Mouse (Mus musculus): ENCODE results near the gene Hmgb1. TPM values are rescaled to one million over a fixed set of nuclear protein-coding genes. Genes with fewer than 3 reads are reported as not detected.

Hmgb1 gene
- total RNA-seq, 2 experiments from 2014 or later: 84.3 to 87.9 TPM

DNA sequence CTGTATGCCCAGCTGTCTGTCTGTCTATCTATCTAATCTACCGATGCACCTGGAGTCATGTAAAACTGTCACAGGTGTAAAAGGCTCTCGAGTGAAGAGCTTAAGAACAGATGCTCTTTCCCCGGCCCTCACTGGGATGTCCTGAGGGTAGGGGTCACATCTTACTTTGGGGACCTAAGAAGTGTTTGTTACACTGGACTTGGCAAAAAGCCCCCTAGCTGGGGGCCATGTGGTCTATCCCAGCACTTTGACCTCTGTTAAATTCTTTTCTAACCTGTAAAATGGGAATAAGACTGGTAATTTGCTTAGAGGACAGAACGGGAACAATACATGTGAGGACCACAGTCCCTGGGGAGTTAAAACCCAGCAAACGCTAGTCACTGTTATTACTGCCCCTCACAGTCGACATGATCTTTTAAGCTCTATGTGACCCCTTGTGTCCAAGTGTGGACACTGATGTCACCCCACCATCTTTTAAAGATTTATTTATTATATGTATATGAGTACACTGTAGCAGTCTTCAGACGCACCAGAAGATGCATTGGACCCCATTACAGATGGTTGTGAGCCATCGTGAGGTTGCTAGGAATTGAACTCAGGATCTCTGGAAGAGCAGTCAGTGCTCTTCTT is 80.1 kb downstream of the Hmgb1 start:
- DNase-seq: no peak

DNA sequence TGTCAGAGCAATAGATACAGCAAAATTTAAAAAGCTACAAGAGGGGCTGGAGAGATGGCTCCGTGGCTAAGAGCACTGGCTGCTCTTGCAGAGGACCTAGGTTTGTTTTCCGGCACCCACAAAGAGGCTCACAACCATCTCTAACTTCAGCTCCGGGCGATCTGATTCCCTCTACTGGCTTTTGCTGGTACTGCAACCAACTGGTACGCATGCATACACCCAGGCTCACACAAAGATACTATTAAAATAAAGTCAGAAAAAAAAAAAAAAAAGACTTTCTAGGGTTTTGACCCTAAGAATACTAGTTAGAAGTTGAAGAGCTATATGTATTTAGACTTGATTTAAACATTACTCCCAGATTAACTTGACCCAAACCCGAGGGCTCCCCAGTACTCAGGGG is 82.4 kb downstream of the Hmgb1 start:
- no peak for DNase-seq

DNA sequence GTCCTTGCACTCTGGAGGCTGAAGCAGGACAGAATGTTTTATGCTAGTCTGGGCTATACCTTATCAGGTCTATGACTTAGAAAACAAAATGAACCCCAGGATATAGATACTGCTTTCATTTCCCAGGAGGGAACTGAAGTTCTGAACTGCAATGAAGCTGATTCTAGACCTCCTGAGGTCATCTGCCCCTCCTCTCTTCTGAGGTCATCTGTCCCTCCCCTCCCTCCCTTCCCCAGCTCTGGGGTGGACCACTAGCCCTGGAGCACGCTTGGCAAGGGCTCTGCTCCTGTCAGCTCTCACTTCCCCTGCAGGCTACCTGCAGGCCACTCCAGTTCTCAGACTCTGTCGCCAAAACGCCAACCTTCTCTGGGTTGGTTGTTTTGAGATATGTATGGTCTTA is 84.2 kb downstream of the Hmgb1 start:
- DNase-seq: no peak

DNA sequence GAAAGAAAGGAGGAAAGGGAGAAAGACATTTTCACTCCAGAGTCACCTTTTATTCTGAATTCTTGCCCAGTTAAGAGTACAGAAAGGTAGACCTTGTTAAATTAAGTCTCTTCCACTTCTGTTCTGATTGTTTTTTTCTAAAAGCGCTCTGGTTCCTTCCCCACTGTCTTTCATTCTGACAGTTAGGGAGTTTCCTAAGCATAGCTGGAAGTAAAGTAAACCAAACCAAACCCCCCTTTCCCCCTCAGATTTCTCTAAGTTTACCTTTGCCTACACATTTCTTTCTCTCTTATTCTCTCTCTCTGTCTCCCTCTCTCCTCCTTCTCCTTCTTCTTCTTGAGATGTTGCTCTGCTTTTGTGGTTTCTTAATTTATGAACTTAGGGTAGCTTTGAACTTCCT is 85.3 kb downstream of the Hmgb1 start:
- DNase-seq: no peak

DNA sequence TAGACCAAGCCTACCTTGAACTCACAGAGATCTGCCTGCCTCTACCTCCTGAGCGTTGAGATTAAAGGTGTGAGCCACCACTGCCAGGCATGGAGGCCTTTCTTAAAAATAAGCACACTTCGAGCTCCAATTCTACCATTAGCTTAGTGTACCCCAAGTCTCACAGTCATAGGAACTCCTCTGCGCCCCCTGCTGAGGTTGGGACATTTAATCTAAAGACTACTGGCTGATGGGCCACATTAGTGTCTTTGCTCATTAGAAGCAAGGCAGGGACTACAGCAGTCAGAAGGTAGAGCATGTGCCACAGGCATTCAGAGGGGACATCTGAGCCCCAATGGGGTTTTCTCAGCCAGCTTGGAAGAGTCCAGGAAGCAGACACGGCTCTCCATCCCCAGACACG is 86.4 kb downstream of the Hmgb1 start:
- DNase-seq: no peak

DNA sequence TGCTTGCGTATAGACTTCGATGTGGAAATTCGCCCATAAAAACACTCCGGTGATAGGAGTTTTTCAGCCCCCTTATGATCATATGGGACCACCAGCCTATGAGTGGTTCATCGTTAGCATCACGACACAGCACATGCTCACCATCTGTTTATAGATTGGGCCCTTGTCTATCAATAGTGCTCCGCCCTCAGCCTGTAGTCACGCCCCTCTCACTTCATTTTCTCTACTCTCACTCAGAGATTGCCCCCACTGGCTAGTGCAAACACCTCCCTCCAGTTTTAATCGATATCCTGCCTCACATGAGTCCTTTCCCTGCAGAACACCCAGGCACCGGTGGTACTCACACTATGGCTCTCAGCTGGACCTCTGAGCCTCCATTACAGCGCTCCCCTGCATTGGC is 88.0 kb downstream of the Hmgb1 start:
- no peak for DNase-seq

DNA sequence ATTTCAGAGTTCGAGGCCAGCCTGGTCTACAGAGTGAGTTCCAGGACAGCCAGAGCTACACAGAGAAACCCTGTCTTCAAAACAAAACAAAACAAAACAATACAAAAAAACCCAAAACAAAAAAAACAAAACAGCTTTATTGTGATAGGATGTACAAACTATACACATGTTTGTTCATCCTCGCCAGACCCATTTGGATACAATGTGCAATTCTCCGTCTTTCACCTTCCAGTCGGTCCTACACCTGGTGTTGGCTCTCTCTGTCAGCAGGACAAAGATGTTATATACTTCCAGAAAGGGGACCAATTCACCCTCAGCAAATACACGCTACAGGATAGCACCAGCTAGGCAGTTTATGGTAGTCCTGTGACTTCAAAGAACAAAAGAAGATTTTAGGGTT is 91.4 kb downstream of the Hmgb1 start:
- no peak for DNase-seq

DNA sequence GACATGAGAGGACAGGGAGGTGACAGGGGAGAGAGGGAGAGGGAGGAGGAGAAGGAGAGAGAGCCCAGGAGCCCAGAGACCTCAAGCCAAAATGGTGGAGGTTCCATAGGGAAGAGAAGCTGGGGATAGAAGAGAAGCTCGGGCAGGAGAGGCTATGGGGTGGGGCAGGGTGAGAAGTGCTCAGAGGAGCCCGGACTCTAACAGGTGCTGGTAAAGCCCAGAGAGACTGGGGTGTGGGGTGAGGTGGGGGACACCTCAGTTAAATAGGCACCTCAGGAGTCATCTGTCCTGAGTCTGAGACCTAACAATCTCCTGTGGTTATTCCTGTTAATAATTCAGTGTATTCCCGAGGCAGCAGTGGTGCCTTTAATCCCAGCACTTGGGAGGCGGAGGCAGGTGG is 91.8 kb downstream of the Hmgb1 start:
- no peak for DNase-seq

DNA sequence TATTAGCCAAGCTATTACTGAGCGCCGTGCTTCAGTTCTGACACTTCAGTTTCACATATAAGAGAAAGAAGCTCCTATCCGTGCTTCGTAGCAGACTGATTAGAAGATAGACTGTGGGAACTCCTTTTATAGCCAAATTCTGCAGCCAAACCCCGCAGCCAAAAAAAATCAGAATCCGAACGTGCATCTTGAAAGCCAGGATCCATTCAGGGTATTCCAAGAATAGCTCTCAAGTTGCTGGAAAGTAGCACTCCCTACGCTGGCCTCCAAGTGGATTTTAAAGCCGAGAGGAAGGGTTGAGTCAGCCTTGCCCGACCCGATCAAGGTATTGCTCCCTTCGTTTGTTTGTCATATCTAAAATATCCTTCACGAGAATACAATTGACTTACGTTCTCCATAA is 93.0 kb downstream of the Hmgb1 start:
- no peak for DNase-seq

DNA sequence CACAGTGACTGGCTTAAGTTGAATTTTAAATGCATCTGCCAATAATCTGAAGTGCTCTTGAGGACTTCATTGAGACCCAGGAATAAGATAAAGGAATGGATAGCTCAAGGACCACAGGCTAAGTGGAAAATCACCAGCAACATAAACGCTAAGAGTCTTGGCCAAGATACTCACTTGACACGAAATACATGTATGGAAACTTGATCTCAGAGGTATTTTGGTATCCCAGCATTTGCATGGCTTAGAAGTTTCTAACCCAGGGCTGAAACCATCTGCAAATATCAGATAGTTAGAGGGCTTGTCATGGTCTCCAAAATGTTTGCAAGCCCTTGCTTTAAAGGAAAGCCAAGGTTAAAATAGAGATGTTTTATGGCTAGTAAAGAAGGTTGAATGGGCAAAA is 94.4 kb downstream of the Hmgb1 start:
- no peak for DNase-seq

DNA sequence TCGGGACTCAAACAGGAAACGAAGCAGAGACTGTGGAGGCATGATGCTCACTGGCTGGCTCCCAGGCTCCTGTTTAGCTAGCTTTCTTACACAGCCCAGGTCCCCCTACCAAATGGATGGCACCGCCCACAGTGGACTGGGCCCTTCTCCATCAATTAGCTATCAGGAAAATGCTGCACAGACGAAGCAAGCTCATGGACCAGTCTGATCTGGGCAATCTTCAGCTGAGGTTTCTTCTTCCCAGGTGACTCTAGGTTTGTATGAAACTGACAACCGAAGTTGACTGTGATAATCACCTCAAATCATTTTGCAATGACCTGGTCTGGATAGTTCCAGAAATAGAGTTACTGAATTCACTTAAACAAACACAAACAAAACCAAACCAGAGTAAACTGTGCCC is 94.8 kb downstream of the Hmgb1 start:
- DNase-seq: no peak

DNA sequence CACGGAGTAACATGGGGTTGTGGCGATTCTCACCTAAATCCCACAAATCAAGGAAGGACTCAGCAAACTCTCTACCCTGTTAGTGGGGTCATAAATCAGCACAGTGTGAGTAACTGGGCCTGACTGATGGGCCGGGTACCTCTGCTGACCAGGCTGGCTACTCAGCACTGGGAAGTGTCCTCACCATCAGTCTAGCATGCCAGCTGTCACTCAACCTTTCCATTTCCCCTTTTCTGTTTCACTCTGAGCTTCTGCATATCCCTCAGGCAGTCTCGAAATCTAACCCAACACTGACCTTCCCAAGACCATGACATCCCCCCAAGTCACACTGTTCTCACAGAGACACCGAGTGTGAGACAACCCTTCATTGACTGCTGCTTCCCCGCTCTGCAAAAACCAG is 95.4 kb downstream of the Hmgb1 start:
- DNase-seq: no peak

DNA sequence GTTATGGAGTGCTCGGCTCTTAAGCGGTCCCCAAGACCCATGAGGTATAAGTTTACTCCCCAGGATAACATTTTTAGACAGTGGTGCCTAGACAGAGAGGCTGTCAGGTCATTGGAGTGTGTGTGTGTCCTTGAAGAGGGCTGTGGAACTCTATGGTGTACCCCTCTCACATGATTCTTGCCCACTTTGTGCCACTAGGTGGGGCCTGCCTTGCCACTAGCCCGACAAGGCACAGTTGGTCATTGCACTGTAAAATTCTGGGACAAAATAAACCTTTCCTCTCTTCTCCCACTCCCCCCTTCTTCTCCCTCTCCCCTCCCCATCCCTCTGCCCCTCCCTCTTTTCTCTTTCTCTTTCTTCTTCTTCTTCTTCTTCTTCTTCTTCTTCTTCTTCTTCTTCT is 96.1 kb downstream of the Hmgb1 start:
- DNase-seq: no peak

DNA sequence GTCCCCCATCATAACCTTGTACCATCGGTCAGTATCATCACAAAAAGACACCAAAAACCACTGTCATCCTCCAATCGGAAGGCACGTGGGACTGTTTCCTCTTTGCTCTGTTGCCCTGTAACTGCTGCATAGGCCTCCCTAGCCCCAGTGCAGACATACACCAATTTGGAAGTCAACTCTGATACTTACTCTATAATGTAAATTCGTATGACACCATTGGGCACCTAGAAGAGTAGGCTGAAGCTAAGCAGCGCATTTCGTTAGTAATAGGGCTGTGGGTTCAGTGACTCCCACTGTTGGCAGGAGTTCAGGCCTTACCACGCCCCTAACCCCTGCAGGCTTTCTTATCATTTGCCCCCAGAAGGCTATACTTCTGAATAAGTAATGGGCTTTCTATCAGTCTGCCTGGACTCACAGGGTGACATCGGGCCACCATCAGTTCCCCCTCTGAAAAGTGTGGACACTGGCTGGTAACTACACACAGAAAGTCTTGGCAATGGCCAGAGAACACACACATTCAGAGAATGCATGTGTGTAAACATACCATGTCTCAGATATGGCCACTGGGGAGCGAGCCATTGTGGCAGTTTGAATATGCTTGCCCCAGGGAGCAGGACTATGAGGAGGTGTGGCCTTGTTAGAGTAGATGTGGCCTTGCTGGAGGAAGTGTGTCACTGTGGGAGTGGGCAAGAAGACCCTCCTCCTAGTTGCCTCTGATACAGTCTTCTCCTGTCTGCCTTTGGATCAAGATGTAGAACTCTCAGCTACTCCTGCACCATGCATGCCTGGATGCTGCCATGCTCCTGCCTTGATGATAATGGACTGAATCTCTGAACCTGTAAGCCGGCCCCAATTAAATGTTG is 97.7 kb downstream of the Hmgb1 start:
- DNase-seq: no peak

DNA sequence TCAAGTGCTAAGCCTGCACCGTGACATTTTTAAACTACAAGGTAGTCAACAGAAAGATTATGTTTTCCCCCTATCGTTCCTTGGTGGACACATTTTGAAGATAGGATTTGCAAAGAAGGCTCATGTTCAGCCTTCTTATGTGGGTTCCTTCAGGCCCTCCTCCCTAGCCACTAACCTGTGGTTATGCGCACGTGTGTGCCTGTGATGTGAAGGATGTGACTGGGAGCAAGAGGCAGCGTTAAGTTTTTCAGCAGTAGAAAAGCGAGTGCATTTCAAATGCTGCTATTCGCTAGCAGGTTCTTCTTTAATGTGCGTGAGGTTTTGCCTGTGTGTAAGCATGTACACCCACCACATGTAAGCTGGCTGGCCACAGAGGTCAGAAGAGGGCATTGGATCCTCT is 103.8 kb downstream of the Hmgb1 start:
- no peak for DNase-seq

DNA sequence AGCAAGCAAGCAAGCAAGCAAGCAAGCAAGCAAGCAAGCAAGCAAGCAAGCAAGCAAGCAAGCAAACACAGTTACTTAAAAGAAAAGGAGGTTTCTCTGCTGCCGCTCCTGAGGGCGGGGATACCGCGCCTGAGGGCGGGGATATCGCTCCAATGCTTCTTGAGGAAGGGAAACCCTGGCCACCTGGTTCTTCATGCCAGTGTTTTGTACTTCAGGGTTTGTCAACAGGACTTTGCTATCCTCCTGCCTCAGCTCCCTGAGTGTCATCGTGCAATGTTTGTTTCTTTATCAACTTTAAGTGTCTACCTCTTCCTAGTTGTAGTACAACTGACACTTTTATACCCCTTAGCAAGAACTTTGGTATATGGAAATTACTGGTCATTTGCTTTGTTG is 104.5 kb downstream of the Hmgb1 start:
- no peak for DNase-seq

DNA sequence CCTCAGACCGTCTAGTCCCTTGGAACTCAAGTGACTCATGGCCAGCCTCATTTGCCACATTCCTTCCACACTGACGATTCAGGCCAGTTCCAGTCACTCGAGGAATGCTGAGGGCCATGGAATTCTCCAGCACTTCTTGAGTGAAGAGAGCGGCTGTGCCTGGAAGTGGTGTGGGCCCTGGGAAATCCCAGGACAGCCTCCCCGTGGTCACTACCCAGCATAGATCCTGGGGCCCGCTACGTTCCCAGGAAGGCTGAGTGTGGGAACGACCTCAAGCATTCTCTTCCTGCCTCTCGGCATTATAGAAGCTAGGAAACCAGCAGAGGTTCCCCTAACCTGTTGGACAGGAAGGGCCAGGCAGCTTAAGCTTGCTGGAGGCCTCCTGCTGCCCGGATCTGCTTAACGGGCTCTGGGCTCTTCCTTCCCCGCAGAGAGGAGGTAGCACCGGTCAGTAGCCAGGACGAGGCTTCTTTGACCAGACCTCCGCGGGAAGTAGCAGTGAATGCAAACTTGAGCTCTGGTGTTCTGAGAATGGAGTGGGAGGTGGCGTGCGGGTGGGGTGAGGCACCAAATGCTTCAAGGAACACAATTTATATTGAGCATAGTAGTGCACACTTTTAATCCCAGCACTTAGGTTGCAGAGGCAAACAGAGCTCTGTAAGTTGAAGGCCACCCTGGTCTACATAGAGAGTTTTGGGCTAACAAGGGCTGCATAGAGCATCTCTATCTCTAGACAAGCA is 105.1 kb downstream of the Hmgb1 start:
- DNase-seq: peak; percentile 10

DNA sequence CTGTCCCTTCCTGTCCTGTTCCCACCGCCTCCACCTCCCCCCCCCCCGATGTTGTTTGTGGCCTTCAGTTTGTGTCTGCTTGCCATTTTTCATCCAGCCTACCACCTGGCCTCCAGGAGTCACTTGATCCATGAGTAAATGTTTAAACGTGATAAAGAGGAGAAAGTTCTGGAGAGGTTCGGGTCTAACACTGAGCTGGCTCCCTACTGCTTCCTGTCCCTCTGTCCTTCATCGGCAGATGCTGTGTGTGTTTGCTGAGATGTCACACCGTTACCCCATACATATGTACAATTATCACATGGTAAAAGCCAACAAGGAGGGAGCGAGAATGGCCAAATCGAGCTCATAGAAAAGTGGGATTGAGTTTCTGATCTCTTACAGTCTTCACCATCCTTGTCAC is 107.2 kb downstream of the Hmgb1 start:
- no peak for DNase-seq

DNA sequence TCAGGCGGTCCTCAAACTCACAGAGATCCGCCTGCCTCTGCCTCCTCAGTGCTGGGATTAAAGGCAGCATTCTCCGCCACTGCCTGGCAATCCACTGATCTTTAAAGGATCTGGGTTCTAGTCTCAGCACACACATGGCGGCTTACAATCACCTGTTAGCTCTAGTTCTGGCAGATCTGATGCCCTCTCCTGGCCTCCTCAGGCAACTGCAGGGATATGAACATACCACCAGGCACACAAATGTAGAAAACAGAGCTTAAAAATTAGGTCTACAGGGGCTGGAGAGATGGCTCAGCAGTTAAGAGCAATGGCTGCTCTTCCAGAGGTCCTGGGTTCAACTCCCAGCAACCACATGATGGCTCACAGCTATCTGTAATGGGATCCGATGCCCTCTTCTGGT is 112.7 kb downstream of the Hmgb1 start:
- no peak for DNase-seq

DNA sequence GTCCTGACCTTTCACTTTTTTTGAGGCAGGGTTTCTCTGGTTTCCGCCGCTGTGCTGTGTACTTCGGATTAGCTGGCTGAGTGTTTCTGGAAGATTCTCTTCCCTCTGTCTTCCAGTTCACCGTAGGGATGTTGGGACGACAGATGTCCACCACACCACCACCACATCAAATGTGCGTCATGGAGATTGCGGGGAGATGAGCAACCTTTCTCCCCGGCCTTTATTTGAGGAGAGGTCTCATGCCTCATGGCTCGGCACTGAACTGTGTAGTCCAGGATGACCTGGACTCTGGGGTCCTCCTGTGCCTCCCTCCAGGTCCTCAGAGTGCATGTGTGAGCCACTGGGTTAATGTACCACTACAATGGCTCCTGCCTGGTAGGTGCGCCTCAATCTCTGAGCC is 115.5 kb downstream of the Hmgb1 start:
- no peak for DNase-seq

DNA sequence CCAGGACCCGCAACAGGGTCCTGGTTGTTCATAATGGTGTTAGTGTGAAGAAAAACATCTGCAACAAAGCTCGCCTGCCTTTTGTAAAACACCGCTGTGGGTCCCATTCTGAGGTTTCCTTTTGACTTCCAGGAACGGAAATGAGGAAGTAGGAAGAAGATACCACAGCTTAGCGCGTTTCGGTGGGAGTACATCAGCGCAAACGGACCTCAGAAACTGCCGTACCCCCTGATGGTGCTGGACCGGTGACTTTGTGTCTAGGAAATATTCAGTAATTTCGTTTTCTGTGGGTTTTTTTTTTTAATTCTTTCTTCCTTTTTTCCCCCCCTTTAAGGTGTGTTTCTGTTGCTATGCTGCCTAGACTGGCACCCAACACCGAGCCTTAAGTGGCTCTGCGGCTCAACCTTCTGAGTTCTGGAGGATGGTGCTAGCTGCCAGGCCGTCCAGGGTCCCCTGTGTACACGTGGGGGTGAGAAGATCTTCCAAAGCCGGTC is 116.0 kb downstream of the Hmgb1 start:
- DNase-seq: no peak

DNA sequence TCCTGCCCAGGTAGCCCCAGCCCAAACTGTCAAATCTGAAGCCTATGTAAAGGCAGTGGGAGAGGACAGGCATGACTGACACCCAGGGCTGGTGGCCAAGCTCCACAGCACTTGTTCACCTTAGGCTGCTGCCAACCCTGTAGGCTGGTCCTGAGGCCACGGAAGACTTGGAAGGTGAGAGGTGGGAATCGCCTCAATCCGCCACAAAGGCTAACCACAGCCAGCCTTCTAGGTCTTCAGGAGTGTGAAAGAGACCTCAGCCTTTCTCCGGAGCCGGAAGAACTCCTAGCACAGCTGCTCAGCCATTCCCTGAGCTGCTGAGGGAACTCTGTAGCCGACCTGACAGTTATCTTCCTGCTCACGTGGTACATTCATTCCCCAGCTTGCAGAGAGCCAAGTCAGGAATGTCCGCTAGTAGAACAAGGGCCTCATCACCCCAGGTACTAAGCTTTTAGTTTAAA is 116.8 kb downstream of the Hmgb1 start:
- DNase-seq: no peak

DNA sequence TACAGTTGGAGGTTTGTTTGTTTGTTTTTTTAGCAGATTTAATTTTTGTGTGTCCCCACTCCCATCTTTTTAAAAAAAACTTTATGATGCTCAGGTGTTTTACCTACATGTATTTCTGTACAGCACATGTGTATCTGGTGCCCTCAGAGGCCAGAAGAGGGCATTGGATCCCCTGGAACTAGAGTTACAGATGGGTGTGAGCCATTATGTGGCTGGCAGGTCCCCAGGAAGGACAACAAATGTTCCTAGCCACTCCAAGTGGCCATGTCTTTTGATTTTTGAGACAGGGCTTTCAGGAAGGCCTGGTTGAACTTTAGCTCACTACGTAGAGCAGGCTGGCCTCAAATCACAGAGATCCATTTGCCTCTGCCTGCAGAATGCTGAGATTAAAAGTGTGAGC is 121.5 kb downstream of the Hmgb1 start:
- DNase-seq: peak; percentile 24

All from gastrocnemius, postnatal 25 days (tissue).